Mouse (Mus musculus): ENCODE measurements around the gene Wrap53. TPM values are rescaled to one million over a fixed set of nuclear protein-coding genes. Genes with fewer than 3 reads are reported as not detected.

Wrap53 gene
- polyA plus RNA-seq, 1 experiment from 2014 or later, result 14.3 TPM

DNA sequence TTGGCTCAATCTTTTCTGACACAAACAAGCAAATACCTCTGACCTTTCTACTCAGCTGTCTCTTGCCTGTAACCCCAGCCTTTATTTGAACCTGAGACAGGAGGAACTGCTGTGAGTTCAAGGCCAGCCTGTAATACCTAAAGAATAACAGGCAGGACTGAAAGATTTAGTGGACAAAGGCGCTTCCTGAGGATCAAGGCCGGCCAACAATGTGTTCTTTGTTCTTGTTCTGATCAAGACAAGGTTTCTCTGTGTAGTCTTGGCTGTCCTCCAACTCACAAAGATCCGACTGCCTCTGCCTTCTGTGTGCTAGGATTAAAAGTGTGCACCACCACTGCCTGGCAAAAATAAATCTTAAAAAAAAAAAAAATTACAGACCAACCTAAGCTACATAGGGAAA lies 15.7 kb downstream of the Wrap53 start:
- 56% methylated on average over 3 of the region's 3 CpGs for WGBS
- Histone ChIP-seq H3K27ac (replicated peaks in 1 of 2; ENCODE audit: control insufficient read depth in 1 of 2, insufficient read depth in 1 of 2, low read depth in 2 of 2, low read length in 2 of 2) (no peak overlapping the region), H3K9me3 (ENCODE audit: control insufficient read depth, low read length) (no peaks in the 10 kb centered on the region), H3K4me1 (ENCODE audit: control insufficient read depth in 2 of 2, insufficient read depth in 2 of 2, low read length in 2 of 2) (peaks cover 25 to 28% of the 10 kb centered on the region in 2 experiments), H3K27me3 (ENCODE audit: control insufficient read depth, insufficient read depth, low read length) (no peaks in the 10 kb centered on the region; the same call in 1 of the 2 replicates), H3K4me2 (ENCODE audit: low read length) (no peak overlapping the region), H3K4me3 (ENCODE audit: control insufficient read depth in 1 of 2, insufficient read depth in 1 of 2, low read depth in 1 of 2, low read length in 2 of 2) (no peak overlapping the region), H3K9ac (ENCODE audit: low read length) (no peak overlapping the region), H3K36me3 (ENCODE audit: control insufficient read depth, insufficient read depth, low read length) (peaks cover 33% of the 10 kb centered on the region)
- ATAC-seq (ENCODE audit: insufficient number of reproducible peaks, insufficient read depth, low FRiP score, low read depth), result no peak

- peaks cover 32% of the 10 kb centered on the region for H3K36me3 ChIP-seq (ENCODE audit: control insufficient read depth, insufficient read depth, low read length)
- H3K27ac ChIP-seq (replicated peaks in 1 of 2; ENCODE audit: control insufficient read depth in 1 of 2, insufficient read depth in 1 of 2, low read depth in 2 of 2, low read length in 2 of 2), result no peak overlapping the region
- no peak overlapping the region for H3K4me3 ChIP-seq (ENCODE audit: control insufficient read depth in 1 of 2, insufficient read depth in 1 of 2, low read depth in 1 of 2, low read length in 2 of 2)
- no peaks in the 10 kb centered on the region; the same call in 1 of the 2 replicates for H3K27me3 ChIP-seq (ENCODE audit: control insufficient read depth, insufficient read depth, low read length)
- no peak for ATAC-seq (ENCODE audit: insufficient number of reproducible peaks, insufficient read depth, low FRiP score, low read depth)
- H3K9ac ChIP-seq (ENCODE audit: low read length), result no peak overlapping the region
- H3K9me3 ChIP-seq (ENCODE audit: control insufficient read depth, low read length), result no peaks in the 10 kb centered on the region
- H3K4me2 ChIP-seq (ENCODE audit: low read length), result no peak overlapping the region
- H3K4me1 ChIP-seq (ENCODE audit: control insufficient read depth in 2 of 2, insufficient read depth in 2 of 2, low read length in 2 of 2), result peaks cover 30 to 32% of the 10 kb centered on the region in 2 experiments
- 49% methylated on average over 13 of the region's 13 CpGs for WGBS
These were observed 16.7 kb downstream of the Wrap53 start for GRCm38 (mm10) chr11:69563373-69563772.

- 20% methylated on average over 16 of the region's 16 CpGs for WGBS
- Histone ChIP-seq H3K4me3 (ENCODE audit: control insufficient read depth in 1 of 2, insufficient read depth in 1 of 2, low read depth in 1 of 2, low read length in 2 of 2) (peak overlapping the region in 1 of 2 experiments; percentile 79; a peak in 2 of 4 replicates), H3K9me3 (ENCODE audit: control insufficient read depth, low read length) (no peaks in the 10 kb centered on the region), H3K4me2 (ENCODE audit: low read length) (peak overlapping the region; percentile 94), H3K9ac (ENCODE audit: low read length) (peak overlapping the region; percentile 95), H3K27ac (replicated peaks in 1 of 2; ENCODE audit: control insufficient read depth in 1 of 2, insufficient read depth in 1 of 2, low read depth in 2 of 2, low read length in 2 of 2) (peak overlapping the region; percentile 50 to 97), H3K27me3 (ENCODE audit: control insufficient read depth, insufficient read depth, low read length) (no peaks in the 10 kb centered on the region; the same call in none of the 2 replicates), H3K36me3 (ENCODE audit: control insufficient read depth, insufficient read depth, low read length) (peaks cover 24% of the 10 kb centered on the region), H3K4me1 (ENCODE audit: control insufficient read depth in 2 of 2, insufficient read depth in 2 of 2, low read length in 2 of 2) (peaks cover 36 to 37% of the 10 kb centered on the region in 2 experiments)
- ATAC-seq (ENCODE audit: insufficient number of reproducible peaks, insufficient read depth, low FRiP score, low read depth), result no peak
These were observed 18.9 kb downstream of the Wrap53 start for GRCm38 (mm10) chr11:69560896-69561854.

- Histone ChIP-seq H3K4me2 (ENCODE audit: low read length) (peak within 1 kb of the TSS; percentile 94), H3K36me3 (ENCODE audit: control insufficient read depth, insufficient read depth, low read length) (peaks cover 24% of the 10 kb centered on the region), H3K4me1 (ENCODE audit: control insufficient read depth in 2 of 2, insufficient read depth in 2 of 2, low read length in 2 of 2) (peaks cover 36 to 37% of the 10 kb centered on the region in 2 experiments), H3K4me3 (ENCODE audit: control insufficient read depth in 1 of 2, insufficient read depth in 1 of 2, low read depth in 1 of 2, low read length in 2 of 2) (peak within 1 kb of the TSS; percentile 57 to 79), H3K9ac (ENCODE audit: low read length) (peak within 1 kb of the TSS; percentile 95), H3K27ac (replicated peaks in 1 of 2; ENCODE audit: control insufficient read depth in 1 of 2, insufficient read depth in 1 of 2, low read depth in 2 of 2, low read length in 2 of 2) (peak within 1 kb of the TSS; percentile 81 to 97), H3K9me3 (ENCODE audit: control insufficient read depth, low read length) (no peaks in the 10 kb centered on the region), H3K27me3 (ENCODE audit: control insufficient read depth, insufficient read depth, low read length) (no peaks in the 10 kb centered on the region; the same call in none of the 2 replicates)
- peak; percentile 57 for ATAC-seq (ENCODE audit: insufficient number of reproducible peaks, insufficient read depth, low FRiP score, low read depth)
- under 1% methylated on average over 48 of the region's 59 CpGs for WGBS
These were observed 19.9 kb downstream of the Wrap53 start, which contains the start of gene Efnb3 for GRCm38 (mm10) chr11:69559851-69560765. Gene Efnb3, minus strand, starts transcription at chr11:69560205.

GRCm38 (mm10) chr11:69559183-69559582 lies 20.9 kb downstream of the Wrap53 start:
- peaks cover 36 to 37% of the 10 kb centered on the region in 2 experiments for H3K4me1 ChIP-seq (ENCODE audit: control insufficient read depth in 2 of 2, insufficient read depth in 2 of 2, low read length in 2 of 2)
- H3K9ac ChIP-seq (ENCODE audit: low read length), result peak overlapping the region; percentile 95
- H3K36me3 ChIP-seq (ENCODE audit: control insufficient read depth, insufficient read depth, low read length), result peaks cover 33% of the 10 kb centered on the region
- H3K27me3 ChIP-seq (ENCODE audit: control insufficient read depth, insufficient read depth, low read length), result no peaks in the 10 kb centered on the region; the same call in none of the 2 replicates
- peak; percentile 66 for ATAC-seq (ENCODE audit: insufficient number of reproducible peaks, insufficient read depth, low FRiP score, low read depth)
- H3K4me2 ChIP-seq (ENCODE audit: low read length), result peak overlapping the region; percentile 94
- no peaks in the 10 kb centered on the region for H3K9me3 ChIP-seq (ENCODE audit: control insufficient read depth, low read length)
- peak overlapping the region; percentile 57 to 79 for H3K4me3 ChIP-seq (ENCODE audit: control insufficient read depth in 1 of 2, insufficient read depth in 1 of 2, low read depth in 1 of 2, low read length in 2 of 2)
- WGBS, result 3% methylated on average over 5 of the region's 5 CpGs
- peak overlapping the region; percentile 81 to 97 for H3K27ac ChIP-seq (replicated peaks in 1 of 2; ENCODE audit: control insufficient read depth in 1 of 2, insufficient read depth in 1 of 2, low read depth in 2 of 2, low read length in 2 of 2)

DNA sequence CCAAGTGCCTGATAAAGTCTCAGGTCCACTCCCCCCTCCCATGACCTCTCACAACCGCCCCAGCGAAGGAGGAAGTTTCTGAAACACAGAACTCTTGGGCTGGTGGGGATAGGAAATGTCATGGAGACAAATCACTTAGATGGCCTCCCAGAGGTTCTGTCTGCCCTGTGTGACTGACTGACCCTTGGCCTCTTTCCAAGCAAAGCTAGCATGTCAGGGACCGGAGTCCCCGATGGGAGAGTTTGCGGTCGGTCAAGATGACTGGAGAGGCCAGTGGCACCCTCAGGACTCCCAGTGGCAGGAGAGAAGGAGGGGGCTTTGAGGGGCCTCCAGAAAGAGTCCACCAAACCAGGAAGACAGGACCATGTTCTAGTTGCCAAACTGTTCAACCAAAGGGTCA lies 21.3 kb downstream of the Wrap53 start:
- H3K4me2 ChIP-seq (ENCODE audit: low read length), result peak overlapping the region; percentile 94
- peak overlapping the region; percentile 60 for H3K9ac ChIP-seq (ENCODE audit: low read length)
- H3K27ac ChIP-seq (replicated peaks in 1 of 2; ENCODE audit: control insufficient read depth in 1 of 2, insufficient read depth in 1 of 2, low read depth in 2 of 2, low read length in 2 of 2), result peak overlapping the region; percentile 81 to 97
- H3K36me3 ChIP-seq (ENCODE audit: control insufficient read depth, insufficient read depth, low read length), result peaks cover 33% of the 10 kb centered on the region
- ATAC-seq (ENCODE audit: insufficient number of reproducible peaks, insufficient read depth, low FRiP score, low read depth), result no peak
- peak overlapping the region; percentile 57 to 79 for H3K4me3 ChIP-seq (ENCODE audit: control insufficient read depth in 1 of 2, insufficient read depth in 1 of 2, low read depth in 1 of 2, low read length in 2 of 2)
- H3K4me1 ChIP-seq (ENCODE audit: control insufficient read depth in 2 of 2, insufficient read depth in 2 of 2, low read length in 2 of 2), result peaks cover 36% of the 10 kb centered on the region in 2 experiments
- H3K27me3 ChIP-seq (ENCODE audit: control insufficient read depth, insufficient read depth, low read length), result no peaks in the 10 kb centered on the region; the same call in none of the 2 replicates
- no peaks in the 10 kb centered on the region for H3K9me3 ChIP-seq (ENCODE audit: control insufficient read depth, low read length)
- WGBS, result 5% methylated on average over 6 of the region's 6 CpGs

All from heart, embryonic 14.5 days (tissue).